Mouse (Mus musculus): Measurements from ENCODE around the gene Mink1. TPM values are rescaled to one million over a fixed set of nuclear protein-coding genes. Genes with fewer than 3 reads are reported as not detected.

The Mink1 gene
- polyA plus RNA-seq, 1 experiment from 2014 or later = 19.9 TPM

- H3K36me3 ChIP-seq (ENCODE audit: control insufficient read depth, insufficient read depth, low read length) = no peaks in the 10 kb centered on the region
- H3K4me2 ChIP-seq (ENCODE audit: low read length) = no peak overlapping the region
- H3K27me3 ChIP-seq (replicated peaks; ENCODE audit: control insufficient read depth, insufficient read depth, low read length) = no peaks in the 10 kb centered on the region
- no peak overlapping the region for H3K27ac ChIP-seq (ENCODE audit: low read depth)
- H3K9ac ChIP-seq (ENCODE audit: low read length) = no peak overlapping the region
- H3K9me3 ChIP-seq (ENCODE audit: control insufficient read depth, low read length) = no peaks in the 10 kb centered on the region
- 81% methylated on average over 4 of the region's 4 CpGs for whole genome bisulfite sequencing
- no peak overlapping the region for H3K4me3 ChIP-seq (ENCODE audit: low read depth, low read length)
- H3K4me1 ChIP-seq (replicated peaks; ENCODE audit: control insufficient read depth, insufficient read depth, low read length) = no peaks in the 10 kb centered on the region
- DNase-seq (ENCODE audit: low spot score) (no peak), ATAC-seq (replicated peaks; ENCODE audit: low FRiP score, low TSS enrichment, low read depth) (no peak)
Measured at GRCm38 (mm10) chr11:70635601-70636000, 72.9 kb downstream of the Mink1 start.

- no peak for ATAC-seq (replicated peaks; ENCODE audit: low FRiP score, low TSS enrichment, low read depth)
- Histone ChIP-seq H3K27me3 (replicated peaks; ENCODE audit: control insufficient read depth, insufficient read depth, low read length) (no peaks in the 10 kb centered on the region), H3K27ac (ENCODE audit: low read depth) (no peak overlapping the region), H3K36me3 (ENCODE audit: control insufficient read depth, insufficient read depth, low read length) (no peaks in the 10 kb centered on the region), H3K4me2 (ENCODE audit: low read length) (no peak overlapping the region), H3K9ac (ENCODE audit: low read length) (no peak overlapping the region), H3K4me1 (replicated peaks; ENCODE audit: control insufficient read depth, insufficient read depth, low read length) (no peaks in the 10 kb centered on the region), H3K4me3 (ENCODE audit: low read depth, low read length) (no peak overlapping the region), H3K9me3 (ENCODE audit: control insufficient read depth, low read length) (no peaks in the 10 kb centered on the region)
- no peak for DNase-seq (ENCODE audit: low spot score)
- WGBS = 100% methylated on average over 1 of the region's 1 CpGs
Measured at GRCm38 (mm10) chr11:70637764-70638163, 75.1 kb downstream of the Mink1 start.

GRCm38 (mm10) chr11:70638293-70638692 lies 75.6 kb downstream of the Mink1 start:
- Histone ChIP-seq H3K4me1 (replicated peaks; ENCODE audit: control insufficient read depth, insufficient read depth, low read length) (no peaks in the 10 kb centered on the region), H3K4me3 (ENCODE audit: low read depth, low read length) (no peak overlapping the region), H3K9ac (ENCODE audit: low read length) (no peak overlapping the region), H3K4me2 (ENCODE audit: low read length) (no peak overlapping the region), H3K27ac (ENCODE audit: low read depth) (no peak overlapping the region), H3K27me3 (replicated peaks; ENCODE audit: control insufficient read depth, insufficient read depth, low read length) (no peaks in the 10 kb centered on the region), H3K9me3 (ENCODE audit: control insufficient read depth, low read length) (no peaks in the 10 kb centered on the region), H3K36me3 (ENCODE audit: control insufficient read depth, insufficient read depth, low read length) (no peaks in the 10 kb centered on the region; the same call in 1 of the 2 replicates)
- no peak for ATAC-seq (replicated peaks; ENCODE audit: low FRiP score, low TSS enrichment, low read depth)
- no peak for DNase-seq (ENCODE audit: low spot score)
- 95% methylated on average over 1 of the region's 1 CpGs for WGBS

DNA sequence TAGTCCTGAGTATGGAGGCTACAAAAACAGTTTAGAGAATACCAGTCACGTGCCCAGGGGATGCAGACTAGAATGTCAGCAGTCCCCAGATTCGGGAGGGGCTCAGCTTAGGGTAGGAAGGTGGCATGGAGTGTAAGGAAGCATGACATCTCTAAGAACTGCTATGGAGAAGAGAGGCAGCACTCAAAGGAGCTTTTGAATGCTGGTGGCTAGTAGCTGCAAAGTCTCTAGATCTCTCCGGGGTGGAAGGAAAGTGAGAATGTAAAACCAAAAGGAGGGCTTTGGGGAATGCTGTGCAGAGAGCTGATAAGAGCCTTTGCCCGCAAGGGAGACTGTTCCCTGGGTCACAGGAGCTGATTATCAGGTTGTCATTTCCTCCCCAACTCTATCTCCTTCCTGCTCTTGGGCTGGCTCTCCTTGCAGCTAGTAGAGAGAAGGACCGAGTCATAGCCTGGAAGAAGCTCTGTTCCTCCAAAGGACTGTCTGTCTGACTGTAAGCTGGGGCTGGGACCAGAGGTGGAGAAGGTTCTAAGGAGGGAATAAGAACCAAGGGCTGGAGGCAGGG lies 76.1 kb downstream of the Mink1 start, which contains the start of gene Gp1ba:
TSS of gene Gp1ba (plus strand) at position 409 of the 565 bp plus-strand sequence.
- Histone ChIP-seq H3K36me3 (ENCODE audit: control insufficient read depth, insufficient read depth, low read length) (peaks cover 5% of the 10 kb centered on the region; the same call in 1 of the 2 replicates), H3K4me2 (ENCODE audit: low read length) (no peak within 1 kb of the TSS), H3K9me3 (ENCODE audit: control insufficient read depth, low read length) (no peaks in the 10 kb centered on the region), H3K9ac (ENCODE audit: low read length) (no peak within 1 kb of the TSS), H3K27me3 (replicated peaks; ENCODE audit: control insufficient read depth, insufficient read depth, low read length) (no peaks in the 10 kb centered on the region), H3K27ac (ENCODE audit: low read depth) (no peak within 1 kb of the TSS), H3K4me3 (ENCODE audit: low read depth, low read length) (no peak within 1 kb of the TSS), H3K4me1 (replicated peaks; ENCODE audit: control insufficient read depth, insufficient read depth, low read length) (no peaks in the 10 kb centered on the region)
- DNase-seq (ENCODE audit: low spot score) = no peak
- 28% methylated on average over 5 of the region's 5 CpGs for WGBS
- ATAC-seq (replicated peaks; ENCODE audit: low FRiP score, low TSS enrichment, low read depth) = no peak

- ATAC-seq (replicated peaks; ENCODE audit: low FRiP score, low TSS enrichment, low read depth) = no peak
- no peak overlapping the region for H3K4me3 ChIP-seq (ENCODE audit: low read depth, low read length)
- no peak overlapping the region for H3K4me2 ChIP-seq (ENCODE audit: low read length)
- DNase-seq (ENCODE audit: low spot score) = no peak
- H3K36me3 ChIP-seq (ENCODE audit: control insufficient read depth, insufficient read depth, low read length) = peaks cover 16% of the 10 kb centered on the region
- no peak overlapping the region for H3K9ac ChIP-seq (ENCODE audit: low read length)
- no peak overlapping the region for H3K27ac ChIP-seq (ENCODE audit: low read depth)
- H3K27me3 ChIP-seq (replicated peaks; ENCODE audit: control insufficient read depth, insufficient read depth, low read length) = no peaks in the 10 kb centered on the region
- no peaks in the 10 kb centered on the region for H3K9me3 ChIP-seq (ENCODE audit: control insufficient read depth, low read length)
- H3K4me1 ChIP-seq (replicated peaks; ENCODE audit: control insufficient read depth, insufficient read depth, low read length) = no peaks in the 10 kb centered on the region
- 81% methylated on average over 8 of the region's 8 CpGs for WGBS
Measured at GRCm38 (mm10) chr11:70639976-70640375, 77.3 kb downstream of the Mink1 start.

GRCm38 (mm10) chr11:70641241-70641640 lies 78.6 kb downstream of the Mink1 start:
- Histone ChIP-seq H3K4me2 (ENCODE audit: low read length) (no peak overlapping the region), H3K9me3 (ENCODE audit: control insufficient read depth, low read length) (no peaks in the 10 kb centered on the region), H3K36me3 (ENCODE audit: control insufficient read depth, insufficient read depth, low read length) (peaks cover 24% of the 10 kb centered on the region), H3K4me3 (ENCODE audit: low read depth, low read length) (no peak overlapping the region), H3K27ac (ENCODE audit: low read depth) (no peak overlapping the region), H3K27me3 (replicated peaks; ENCODE audit: control insufficient read depth, insufficient read depth, low read length) (no peaks in the 10 kb centered on the region), H3K9ac (ENCODE audit: low read length) (no peak overlapping the region), H3K4me1 (replicated peaks; ENCODE audit: control insufficient read depth, insufficient read depth, low read length) (peaks cover 9% of the 10 kb centered on the region)
- no peak for DNase-seq (ENCODE audit: low spot score)
- WGBS = 83% methylated on average over 7 of the region's 7 CpGs
- ATAC-seq (replicated peaks; ENCODE audit: low FRiP score, low TSS enrichment, low read depth) = no peak

DNA sequence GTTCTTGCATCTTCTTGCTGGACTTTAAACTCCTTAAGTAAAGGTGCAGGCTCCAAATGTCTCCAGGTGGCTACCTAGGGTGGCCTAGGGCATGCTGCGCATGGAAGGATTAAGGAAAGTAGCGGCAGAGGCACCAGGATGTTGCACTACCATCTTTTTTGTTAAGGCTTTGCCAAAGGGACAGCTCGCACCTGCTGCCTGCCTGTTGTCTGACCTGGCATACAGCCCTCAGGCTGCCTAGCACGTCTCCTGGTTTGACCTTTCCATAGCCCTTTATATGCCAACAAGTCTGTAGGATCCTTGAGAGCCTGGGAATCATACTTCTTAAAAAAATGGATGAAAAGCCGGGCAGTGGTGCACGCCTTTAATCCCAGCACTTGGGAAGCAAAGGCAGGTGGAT lies 80.4 kb downstream of the Mink1 start:
- 89% methylated on average over 6 of the region's 6 CpGs for WGBS
- Histone ChIP-seq H3K27ac (ENCODE audit: low read depth) (no peak overlapping the region), H3K4me2 (ENCODE audit: low read length) (no peak overlapping the region), H3K4me1 (replicated peaks; ENCODE audit: control insufficient read depth, insufficient read depth, low read length) (peaks cover 12% of the 10 kb centered on the region), H3K9me3 (ENCODE audit: control insufficient read depth, low read length) (no peaks in the 10 kb centered on the region), H3K9ac (ENCODE audit: low read length) (no peak overlapping the region), H3K36me3 (ENCODE audit: control insufficient read depth, insufficient read depth, low read length) (peaks cover 24% of the 10 kb centered on the region), H3K4me3 (ENCODE audit: low read depth, low read length) (no peak overlapping the region), H3K27me3 (replicated peaks; ENCODE audit: control insufficient read depth, insufficient read depth, low read length) (no peaks in the 10 kb centered on the region)
- DNase-seq (ENCODE audit: low spot score) (no peak), ATAC-seq (replicated peaks; ENCODE audit: low FRiP score, low TSS enrichment, low read depth) (no peak)

DNA sequence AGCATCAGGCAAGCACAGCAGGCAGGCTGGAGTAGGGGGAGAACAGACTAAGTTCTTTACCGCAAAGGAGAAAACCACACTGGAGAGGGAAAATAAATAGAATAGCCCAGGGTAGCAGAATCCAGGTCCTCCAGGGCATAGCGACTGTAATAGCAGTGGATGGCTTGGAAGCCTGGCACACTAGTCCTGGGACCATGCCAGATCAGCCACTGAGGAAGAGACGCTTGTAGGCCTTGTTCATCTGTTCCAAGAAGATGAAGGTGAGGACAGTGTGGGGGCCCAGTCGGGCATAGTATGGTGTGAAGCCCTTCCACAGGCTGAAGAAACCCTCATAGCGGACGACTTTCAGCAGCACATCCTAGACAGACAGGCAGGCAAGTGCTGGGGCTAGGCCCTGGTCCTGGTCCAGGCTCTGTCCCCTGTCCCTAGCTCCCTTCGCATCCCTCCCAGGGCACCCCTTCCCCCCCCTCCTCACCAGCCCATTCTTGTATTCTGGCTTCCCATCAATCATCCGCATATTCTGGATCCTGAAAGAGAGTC lies 82.0 kb downstream of the Mink1 start:
- H3K27me3 ChIP-seq (replicated peaks; ENCODE audit: control insufficient read depth, insufficient read depth, low read length) = no peaks in the 10 kb centered on the region
- H3K36me3 ChIP-seq (ENCODE audit: control insufficient read depth, insufficient read depth, low read length) = peaks cover 39% of the 10 kb centered on the region
- H3K4me3 ChIP-seq (ENCODE audit: low read depth, low read length) = no peak overlapping the region
- no peak overlapping the region for H3K27ac ChIP-seq (ENCODE audit: low read depth)
- no peak for ATAC-seq (replicated peaks; ENCODE audit: low FRiP score, low TSS enrichment, low read depth)
- 96% methylated on average over 8 of the region's 8 CpGs for WGBS
- no peak overlapping the region for H3K4me2 ChIP-seq (ENCODE audit: low read length)
- peaks cover 27% of the 10 kb centered on the region for H3K4me1 ChIP-seq (replicated peaks; ENCODE audit: control insufficient read depth, insufficient read depth, low read length)
- no peak for DNase-seq (ENCODE audit: low spot score)
- H3K9me3 ChIP-seq (ENCODE audit: control insufficient read depth, low read length) = no peaks in the 10 kb centered on the region
- H3K9ac ChIP-seq (ENCODE audit: low read length) = no peak overlapping the region

Measured in intestine, embryonic 14.5 days (tissue).